Mouse (Mus musculus): ENCODE results near the gene Siglecg. TPM values are rescaled to one million over a fixed set of nuclear protein-coding genes. Genes with fewer than 3 reads are reported as not detected.
A peak's percentile ranks its signal among the peaks of the same experiment; 100 is the strongest.

The Siglecg gene
- polyA plus RNA-seq, 1 experiment from 2014 or later: not detected

DNA sequence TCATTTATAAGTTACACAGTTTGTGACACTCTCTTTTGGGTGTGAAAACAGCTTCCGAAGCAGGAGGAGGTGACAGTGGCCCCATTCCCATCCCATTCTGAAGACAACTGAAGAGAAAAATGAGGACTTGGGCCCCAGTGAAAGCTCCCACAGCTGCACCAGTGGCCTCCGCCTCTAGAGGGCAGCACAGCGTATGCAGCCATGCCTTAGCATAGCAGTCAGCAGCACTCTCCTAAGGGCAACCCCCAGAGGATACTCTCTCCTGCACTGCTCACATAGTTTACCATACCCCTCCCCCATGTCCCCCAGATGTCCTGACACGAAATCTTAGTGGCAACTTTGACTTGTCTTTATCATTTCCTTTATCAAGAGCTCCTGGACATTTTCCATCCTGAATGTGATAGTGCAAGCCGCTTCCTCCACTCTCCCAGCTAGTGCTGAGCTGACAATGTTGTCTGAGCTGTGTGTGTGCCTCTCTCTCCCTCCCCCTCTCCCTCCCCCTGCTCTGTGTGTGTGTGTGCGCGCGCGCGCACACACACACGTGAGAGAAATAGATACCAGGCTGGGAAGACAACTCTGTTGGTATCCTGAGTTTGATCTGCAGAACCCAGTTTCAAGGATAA is 15.1 kb downstream of the Siglecg start:
- no peak overlapping the region for H3K4me3 ChIP-seq
- no peak overlapping the region for H3K27ac ChIP-seq (ENCODE audit: poor library complexity, severe bottlenecking)
- no peaks in the 10 kb centered on the region for H3K4me1 ChIP-seq (replicated peaks)
- peak; percentile 89 for ATAC-seq (ENCODE audit: insufficient number of reproducible peaks, low FRiP score)
- peak overlapping the region; percentile 34 for H3K4me2 ChIP-seq
- no peak overlapping the region for H3K9ac ChIP-seq
- no peaks in the 10 kb centered on the region for H3K36me3 ChIP-seq
- 9% methylated on average over 11 of the region's 11 CpGs for WGBS
- H3K9me3 ChIP-seq (replicated peaks): 0 out of 2 replicates have a peak, but pooled peaks cover under 1% of the 10 kb centered on the region
- H3K27me3 ChIP-seq (replicated peaks): no peaks in the 10 kb centered on the region

DNA sequence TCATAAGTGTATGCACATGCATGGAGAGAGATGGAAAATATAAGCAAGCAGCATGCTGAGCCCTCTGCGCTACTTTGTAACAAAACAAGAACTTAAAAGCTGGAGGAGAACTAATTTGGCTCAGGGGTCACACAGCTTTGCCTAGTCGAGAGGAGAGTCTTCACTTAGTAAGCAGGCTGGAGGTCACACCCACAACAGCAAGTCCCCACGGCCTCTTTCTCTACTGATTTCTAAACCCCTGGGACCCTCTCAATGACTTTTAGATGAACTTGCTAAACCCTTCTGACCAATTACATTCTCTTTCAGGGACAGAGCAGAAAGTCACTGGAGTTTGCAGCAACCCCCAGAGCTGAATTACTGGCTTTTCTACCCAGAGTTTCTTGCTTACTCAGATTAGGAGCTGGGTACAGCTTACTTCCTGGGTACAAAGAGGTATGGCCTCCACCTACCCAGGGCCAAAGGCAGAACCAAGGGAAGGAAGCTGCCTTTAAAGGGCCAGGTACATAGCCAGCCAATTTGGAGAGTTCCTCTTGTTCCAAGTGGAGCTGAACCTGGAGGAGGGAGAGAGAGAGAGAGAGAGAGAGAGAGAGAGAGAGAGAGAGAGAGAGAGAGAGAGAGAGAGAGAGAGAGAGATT is 16.1 kb downstream of the Siglecg start:
- no peak for ATAC-seq (ENCODE audit: insufficient number of reproducible peaks, low FRiP score)
- Histone ChIP-seq H3K9ac (no peak overlapping the region), H3K36me3 (no peaks in the 10 kb centered on the region), H3K4me1 (replicated peaks) (no peaks in the 10 kb centered on the region), H3K27ac (ENCODE audit: poor library complexity, severe bottlenecking) (no peak overlapping the region), H3K4me2 (no peak overlapping the region), H3K4me3 (no peak overlapping the region), H3K9me3 (replicated peaks) (no peaks in the 10 kb centered on the region), H3K27me3 (replicated peaks) (no peaks in the 10 kb centered on the region)
- 56% methylated on average over 3 of the region's 3 CpGs for WGBS

DNA sequence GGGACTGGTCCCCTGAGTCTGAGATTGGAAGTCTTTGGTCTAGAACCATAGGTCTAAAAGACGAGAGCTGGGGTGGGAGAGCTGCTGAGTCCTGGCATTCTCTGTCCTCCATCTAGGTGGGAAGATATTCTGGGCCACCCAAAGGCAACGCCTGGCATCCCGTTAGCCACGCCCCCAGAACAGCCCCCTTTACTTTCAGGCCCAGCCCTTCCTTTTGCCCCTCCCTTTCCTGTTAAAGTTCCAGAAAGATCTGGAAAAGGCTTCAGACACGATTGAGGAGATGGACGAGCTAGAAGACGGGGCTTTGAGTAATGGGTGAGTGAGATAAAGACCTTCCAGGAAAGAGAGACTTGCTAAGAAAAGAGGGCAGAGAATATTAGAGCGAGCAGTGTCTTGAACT is 19.4 kb downstream of the Siglecg start, which contains the start of gene Lim2:
Gene Lim2, plus strand, starts transcription at position 265 of the 400 bp plus-strand sequence.
- no peaks in the 10 kb centered on the region for H3K4me1 ChIP-seq (replicated peaks)
- 77% methylated on average over 8 of the region's 8 CpGs for whole genome bisulfite sequencing
- no peak within 1 kb of the TSS for H3K4me2 ChIP-seq
- no peak for ATAC-seq (ENCODE audit: insufficient number of reproducible peaks, low FRiP score)
- H3K9me3 ChIP-seq (replicated peaks): no peaks in the 10 kb centered on the region
- H3K4me3 ChIP-seq: no peak within 1 kb of the TSS
- H3K36me3 ChIP-seq: no peaks in the 10 kb centered on the region
- H3K27ac ChIP-seq (ENCODE audit: poor library complexity, severe bottlenecking): no peak within 1 kb of the TSS
- no peak within 1 kb of the TSS for H3K9ac ChIP-seq
- no peaks in the 10 kb centered on the region for H3K27me3 ChIP-seq (replicated peaks)

DNA sequence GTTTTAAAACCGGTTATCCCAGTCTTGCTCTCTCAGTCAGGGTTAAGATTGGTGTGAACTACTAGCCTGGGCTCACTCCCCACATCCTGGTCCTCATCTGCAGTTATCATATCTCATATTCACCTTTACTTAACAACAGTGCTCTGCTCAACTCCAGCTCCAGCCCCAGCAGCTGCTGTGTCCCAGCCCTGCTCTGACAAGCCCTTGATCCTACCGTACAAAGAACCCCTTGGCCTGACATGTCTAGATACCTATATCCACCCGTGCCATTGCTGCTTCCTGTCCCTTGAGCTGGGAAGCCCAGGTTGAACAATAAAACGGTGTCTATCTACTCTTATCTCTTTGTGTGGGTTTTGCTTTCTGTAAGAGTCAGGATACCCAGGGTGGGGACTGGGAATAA is 21.5 kb downstream of the Siglecg start:
- 34% methylated on average over 4 of the region's 4 CpGs for WGBS
- ATAC-seq (ENCODE audit: insufficient number of reproducible peaks, low FRiP score): no peak

DNA sequence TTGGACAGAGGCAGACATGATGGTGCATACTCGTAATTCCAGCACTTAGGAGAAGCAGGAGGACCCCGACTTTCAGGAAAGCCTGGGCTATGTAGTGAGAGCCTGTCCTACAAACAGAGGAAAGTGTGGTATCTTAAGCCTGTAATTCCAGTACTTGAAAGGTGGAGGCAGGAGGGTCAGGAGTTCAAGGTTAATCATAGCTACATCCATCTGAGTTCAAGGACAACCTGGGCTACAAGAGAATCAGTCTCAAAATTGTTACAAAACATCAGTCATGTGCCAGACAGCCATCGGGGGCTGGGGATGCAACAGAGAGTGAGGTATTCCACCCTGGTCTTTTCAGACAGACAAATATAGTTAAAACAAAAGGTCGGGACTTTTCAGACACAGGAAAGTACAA is 24.9 kb downstream of the Siglecg start:
- Histone ChIP-seq H3K4me2 (no peak overlapping the region), H3K9ac (no peak overlapping the region), H3K27me3 (replicated peaks) (no peaks in the 10 kb centered on the region), H3K27ac (ENCODE audit: poor library complexity, severe bottlenecking) (no peak overlapping the region), H3K36me3 (no peaks in the 10 kb centered on the region), H3K4me1 (replicated peaks) (no peaks in the 10 kb centered on the region), H3K9me3 (replicated peaks) (no peaks in the 10 kb centered on the region), H3K4me3 (no peak overlapping the region)
- no peak for ATAC-seq (ENCODE audit: insufficient number of reproducible peaks, low FRiP score)
- 61% methylated on average over 4 of the region's 4 CpGs for WGBS

More for the DNA sequence above, 21.5 kb downstream of the Siglecg start:
- no peak overlapping the region for H3K27ac ChIP-seq (ENCODE audit: poor library complexity, severe bottlenecking)
- H3K4me1 ChIP-seq (replicated peaks): no peaks in the 10 kb centered on the region
- no peak overlapping the region for H3K4me2 ChIP-seq
- H3K9ac ChIP-seq: no peak overlapping the region
- no peaks in the 10 kb centered on the region for H3K27me3 ChIP-seq (replicated peaks)
- H3K36me3 ChIP-seq: no peaks in the 10 kb centered on the region
- no peaks in the 10 kb centered on the region for H3K9me3 ChIP-seq (replicated peaks)
- no peak overlapping the region for H3K4me3 ChIP-seq

DNA sequence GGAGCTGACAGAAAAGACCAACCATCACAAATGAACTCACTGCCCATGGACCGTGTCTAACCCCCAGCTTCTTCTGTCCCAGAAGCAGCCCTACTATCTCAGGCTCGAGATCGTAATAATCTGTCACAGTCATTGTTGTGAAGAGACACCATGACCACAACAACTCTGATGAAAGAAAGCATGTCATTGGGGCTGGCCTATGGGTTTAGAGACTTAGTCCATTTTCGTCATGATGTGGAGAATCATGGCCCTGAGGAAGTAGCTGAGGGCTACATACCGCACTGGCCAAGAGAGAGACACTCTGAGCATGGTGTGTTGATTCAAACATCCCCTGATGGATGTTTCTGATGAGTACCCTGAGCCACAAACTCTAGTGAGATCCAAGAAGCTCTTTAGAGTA is 26.7 kb downstream of the Siglecg start:
- H3K4me3 ChIP-seq: no peak overlapping the region
- H3K4me1 ChIP-seq (replicated peaks): no peaks in the 10 kb centered on the region
- H3K27ac ChIP-seq (ENCODE audit: poor library complexity, severe bottlenecking): no peak overlapping the region
- ATAC-seq (ENCODE audit: insufficient number of reproducible peaks, low FRiP score): no peak
- H3K27me3 ChIP-seq (replicated peaks): no peaks in the 10 kb centered on the region
- no peak overlapping the region for H3K9ac ChIP-seq
- H3K4me2 ChIP-seq: no peak overlapping the region
- no peaks in the 10 kb centered on the region for H3K9me3 ChIP-seq (replicated peaks)
- WGBS: 83% methylated on average over 5 of the region's 5 CpGs
- H3K36me3 ChIP-seq: no peaks in the 10 kb centered on the region

DNA sequence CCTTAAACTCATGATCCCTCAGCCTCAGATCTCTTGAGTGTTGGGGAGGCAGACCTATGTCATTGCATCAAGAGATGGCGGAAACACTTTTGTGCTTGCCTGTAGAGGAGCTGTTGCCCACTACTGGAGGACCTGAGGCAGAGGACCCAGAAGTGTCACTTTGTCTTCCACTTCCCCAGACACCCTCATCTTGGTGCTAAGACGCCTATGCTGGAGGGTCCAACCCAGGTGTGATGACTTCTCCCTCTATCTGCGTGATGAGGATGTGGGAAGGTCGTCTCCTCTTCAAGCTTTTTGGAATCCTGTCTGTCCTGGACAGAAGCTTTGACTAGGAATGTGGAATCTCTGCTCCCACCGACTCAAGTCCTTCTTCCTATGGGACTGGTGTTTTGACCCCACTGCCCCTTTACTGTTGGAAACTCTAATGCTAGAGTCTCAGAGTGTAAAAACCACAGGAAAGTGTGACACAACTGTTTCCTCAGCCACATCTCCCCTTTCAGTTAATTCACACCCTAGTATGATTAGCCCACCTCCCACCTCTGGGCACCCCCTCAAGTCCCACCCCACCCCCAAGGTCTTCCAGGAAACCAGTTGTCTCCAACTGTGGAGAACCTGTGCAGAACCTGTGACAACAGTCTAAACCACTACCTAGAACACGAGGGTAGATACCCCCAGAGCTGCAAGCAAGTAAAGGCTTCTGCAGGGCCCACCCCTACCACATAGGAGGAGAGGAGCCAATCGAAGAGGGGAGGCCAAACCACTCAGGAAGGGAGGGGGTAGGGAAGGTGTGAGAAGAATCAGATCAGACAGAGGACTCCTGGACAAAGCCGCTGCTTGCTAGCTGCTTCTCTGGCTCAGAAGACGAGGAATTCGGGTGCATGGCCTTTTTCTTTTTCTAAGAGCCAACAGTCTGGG is 28.6 kb downstream of the Siglecg start, which contains the start of gene Nkg7:
Gene Nkg7, plus strand, starts transcription at position 733 of the 915 bp plus-strand sequence.
- 63% methylated on average over 10 of the region's 10 CpGs for WGBS
- no peak within 1 kb of the TSS for H3K9ac ChIP-seq
- no peaks in the 10 kb centered on the region; the same call in 1 of the 2 replicates for H3K27me3 ChIP-seq (replicated peaks)
- no peak within 1 kb of the TSS for H3K4me3 ChIP-seq
- no peak within 1 kb of the TSS for H3K27ac ChIP-seq (ENCODE audit: poor library complexity, severe bottlenecking)
- H3K4me2 ChIP-seq: no peak within 1 kb of the TSS
- H3K4me1 ChIP-seq (replicated peaks): no peaks in the 10 kb centered on the region
- ATAC-seq (ENCODE audit: insufficient number of reproducible peaks, low FRiP score): no peak
- H3K9me3 ChIP-seq (replicated peaks): no peaks in the 10 kb centered on the region
- no peaks in the 10 kb centered on the region for H3K36me3 ChIP-seq

DNA sequence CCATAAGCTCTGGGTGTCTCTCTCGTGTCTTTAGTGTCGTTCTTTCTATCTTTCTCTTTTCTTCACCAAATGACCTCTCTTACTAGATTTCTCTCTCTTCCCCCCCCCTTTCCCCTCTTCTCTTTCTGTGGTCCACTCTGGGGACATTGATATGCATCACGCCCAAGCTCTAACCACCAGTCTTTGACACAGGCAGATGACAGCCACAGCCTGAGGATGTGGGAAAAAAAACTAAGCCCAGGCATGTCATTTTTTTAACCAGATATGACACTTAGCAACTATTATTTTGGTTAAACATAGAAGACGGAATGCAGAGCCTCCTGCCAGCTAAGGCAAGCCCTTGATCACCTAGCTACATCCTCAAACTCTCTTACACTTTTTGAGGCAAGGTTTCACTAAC is 30.6 kb downstream of the Siglecg start:
- H3K4me2 ChIP-seq: no peak overlapping the region
- no peak overlapping the region for H3K9ac ChIP-seq
- H3K27ac ChIP-seq (ENCODE audit: poor library complexity, severe bottlenecking): no peak overlapping the region
- no peak for ATAC-seq (ENCODE audit: insufficient number of reproducible peaks, low FRiP score)
- WGBS: 76% methylated on average over 4 of the region's 4 CpGs
- no peaks in the 10 kb centered on the region; the same call in 1 of the 2 replicates for H3K27me3 ChIP-seq (replicated peaks)
- H3K9me3 ChIP-seq (replicated peaks): no peaks in the 10 kb centered on the region
- H3K4me3 ChIP-seq: no peak overlapping the region
- H3K4me1 ChIP-seq (replicated peaks): peaks cover 6% of the 10 kb centered on the region; the same call in 1 of the 2 replicates
- H3K36me3 ChIP-seq: no peaks in the 10 kb centered on the region

DNA sequence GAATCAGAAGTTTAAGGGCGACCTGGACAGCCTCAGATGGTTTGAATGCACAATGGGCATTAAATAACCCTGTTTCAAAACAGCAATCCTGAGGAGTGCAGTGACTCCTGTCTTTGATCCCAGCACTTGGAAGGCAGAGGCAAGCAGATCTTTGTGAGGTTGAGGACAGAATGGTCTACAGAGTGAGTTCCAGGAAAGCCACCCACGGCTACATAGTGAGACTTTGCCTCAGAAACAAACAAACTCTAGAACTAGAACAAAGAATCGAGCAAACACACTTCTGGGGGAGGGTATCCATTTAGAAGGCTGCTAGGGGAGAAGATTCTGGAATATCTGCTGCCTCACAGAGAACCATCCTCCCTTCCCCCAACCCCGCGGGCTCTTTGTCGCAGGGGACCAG is 32.5 kb downstream of the Siglecg start, which contains the start of gene Cldnd2:
Gene Cldnd2, plus strand, starts transcription at position 301 of the 400 bp plus-strand sequence.
- Histone ChIP-seq H3K9me3 (replicated peaks) (no peaks in the 10 kb centered on the region), H3K4me1 (replicated peaks) (peaks cover 18% of the 10 kb centered on the region), H3K4me2 (no peak within 1 kb of the TSS), H3K9ac (no peak within 1 kb of the TSS), H3K27ac (ENCODE audit: poor library complexity, severe bottlenecking) (no peak within 1 kb of the TSS), H3K36me3 (no peaks in the 10 kb centered on the region), H3K4me3 (no peak within 1 kb of the TSS), H3K27me3 (replicated peaks) (no peaks in the 10 kb centered on the region; the same call in 1 of the 2 replicates)
- ATAC-seq (ENCODE audit: insufficient number of reproducible peaks, low FRiP score): no peak
- WGBS: 77% methylated on average over 6 of the region's 6 CpGs

DNA sequence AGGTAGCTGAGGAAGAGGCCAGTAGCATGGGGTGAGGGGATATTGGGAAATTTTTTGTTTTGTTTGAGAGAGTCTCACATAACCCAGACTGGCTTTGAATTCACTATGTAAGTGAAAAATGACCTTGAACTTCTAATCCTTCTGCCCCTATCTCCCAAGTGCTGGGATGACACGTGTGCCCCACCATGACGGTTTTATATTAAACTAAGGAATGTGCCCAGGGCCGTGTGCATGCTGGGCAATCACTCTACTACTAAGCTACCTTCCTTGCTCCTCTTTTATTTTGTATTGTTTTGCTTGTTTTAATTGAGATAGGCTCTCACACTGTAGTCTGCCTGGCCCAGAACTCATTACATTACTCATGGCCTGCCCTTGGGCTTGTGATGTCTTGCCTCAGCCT is 33.1 kb downstream of the Siglecg start:
- 77% methylated on average over 3 of the region's 3 CpGs for WGBS
- Histone ChIP-seq H3K27ac (ENCODE audit: poor library complexity, severe bottlenecking) (no peak overlapping the region), H3K9me3 (replicated peaks) (no peaks in the 10 kb centered on the region), H3K9ac (no peak overlapping the region), H3K4me2 (no peak overlapping the region), H3K36me3 (no peaks in the 10 kb centered on the region), H3K27me3 (replicated peaks) (no peaks in the 10 kb centered on the region; the same call in 1 of the 2 replicates), H3K4me1 (replicated peaks) (peaks cover 24% of the 10 kb centered on the region), H3K4me3 (no peak overlapping the region)
- no peak for ATAC-seq (ENCODE audit: insufficient number of reproducible peaks, low FRiP score)

DNA sequence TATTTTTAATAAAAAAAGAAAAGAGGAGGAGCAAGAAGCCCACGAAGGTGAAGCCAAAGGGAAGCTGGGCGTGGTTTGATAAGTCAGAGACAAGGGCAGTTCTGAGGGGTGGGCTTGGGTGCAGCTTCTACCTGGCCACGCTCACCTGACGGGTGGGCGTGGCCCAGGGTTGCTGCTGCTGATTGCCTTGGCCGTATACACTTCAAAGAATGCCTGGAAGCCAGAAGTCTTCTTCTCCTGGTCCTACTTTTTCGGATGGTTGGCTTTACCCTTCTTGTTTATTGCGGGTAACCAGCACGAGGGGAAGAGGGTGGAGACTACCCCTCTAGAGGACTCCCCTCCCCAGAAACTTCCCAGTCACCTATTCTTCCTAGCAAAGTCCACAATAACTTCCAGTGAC is 34.7 kb downstream of the Siglecg start:
- WGBS: 17% methylated on average over 9 of the region's 9 CpGs
- H3K4me3 ChIP-seq: peak overlapping the region; percentile 66
- peak overlapping the region; percentile 98 for H3K27ac ChIP-seq (ENCODE audit: poor library complexity, severe bottlenecking)
- H3K9ac ChIP-seq: peak overlapping the region; percentile 70
- peak overlapping the region; percentile 74 for H3K4me2 ChIP-seq
- H3K36me3 ChIP-seq: no peaks in the 10 kb centered on the region
- H3K27me3 ChIP-seq (replicated peaks): no peaks in the 10 kb centered on the region; the same call in 1 of the 2 replicates
- ATAC-seq (ENCODE audit: insufficient number of reproducible peaks, low FRiP score): no peak
- no peaks in the 10 kb centered on the region for H3K9me3 ChIP-seq (replicated peaks)
- H3K4me1 ChIP-seq (replicated peaks): peaks cover 35% of the 10 kb centered on the region

All from heart, embryonic 12.5 days (tissue).